In genomic region chr6:128032252-128033171, GRCm38 (mm10) we compare ENCODE assay signal across 7 mouse cellular contexts.
A peak's percentile ranks its signal among the peaks of the same experiment; 100 is the strongest.
DNase-seq lines count a peak whose midpoint lies in the region; ATAC-seq lines count a peak whose summit lies in the region.

No protein-coding gene starts in this region.

- H3K4me1 ChIP-seq in midbrain, embryonic 12.5 days, result peaks cover 48% of the 10 kb centered on the region

- H3K27me3 ChIP-seq in midbrain, embryonic 12.5 days, result peaks cover 47% of the 10 kb centered on the region

- H3K9ac ChIP-seq in midbrain, embryonic 12.5 days (replicated peaks), result no peak overlapping the region

- peak overlapping the region; percentile 1; the same call in 1 of the 2 replicates for H3K4me2 ChIP-seq in midbrain, embryonic 12.5 days (replicated peaks)

- WGBS in midbrain, embryonic 12.5 days, result 38% methylated on average over 16 of the region's 16 CpGs

- no peak overlapping the region for H3K4me3 ChIP-seq in midbrain, embryonic 12.5 days

- no peak overlapping the region for H3K27ac ChIP-seq in midbrain, embryonic 12.5 days (replicated peaks)

- peak; percentile 79 for DNase-seq in adrenal gland, adult 2 months
- peak; percentile 94 to 98 for DNase-seq in cerebellum, postnatal 36 days
- peak; percentile 91 for DNase-seq in gastrocnemius, postnatal 10 days
- DNase-seq in hindlimb bud, embryonic 11.5 days (ENCODE audit: extremely low spot score, low read depth, low spot score), result peak; percentile 67
- DNase-seq in left cerebral cortex, postnatal 14 days (ENCODE audit: low spot score in 2 of 2), result peak; percentile 75 to 87
- DNase-seq in spleen, adult 18-20 months, result peak; percentile 20 to 63

- no peaks in the 10 kb centered on the region for H3K9me3 ChIP-seq in midbrain, embryonic 12.5 days

- intact Hi-C loops in left cerebral cortex, postnatal 14 days (cut with DNase I), result loop anchor here (2.0 to 10.0 kb wide), 4 partner anchors 58 to 562 kb away; no protein-coding TSS in a partner anchor

- no peaks in the 10 kb centered on the region for H3K36me3 ChIP-seq in midbrain, embryonic 12.5 days

- no peak for ATAC-seq in midbrain, embryonic 12.5 days (ENCODE audit: low FRiP score, low read depth)

Comparison
In these comparisons a context has a peak if more than half of its experiments do, and no peak if none do; other contexts are left out.
1. DNase-seq: peak in every context shown above with its lines; median percentile 96 in cerebellum, postnatal 36 days; 91 in gastrocnemius, postnatal 10 days; 81 in left cerebral cortex, postnatal 14 days; 79 in adrenal gland, adult 2 months; 67 in hindlimb bud, embryonic 11.5 days; 42 in spleen, adult 18-20 months.